Mouse (Mus musculus) hindbrain, embryonic 14.5 days (tissue): ENCODE results near the gene Sp6. TPM values are rescaled to one million over a fixed set of nuclear protein-coding genes. Genes with fewer than 3 reads are reported as not detected.

Experiments used
- ATAC-seq: fragments of 200-750 bp; cut with Nextera tagmentation; 2 replicates; pipeline ENCODE4 v1.8.0; 2017; ENCODE audit warnings: moderate number of reproducible peaks, mild to moderate bottlenecking, moderate TSS enrichment, moderate library complexity; ENCODE audit not compliant: low FRiP score
- DNase-seq: peaks from one replicate; pipeline ENCODE4 v3.0.0-alpha.2; 2015; ENCODE audit warnings: low spot score
- H3K27ac ChIP-seq: fragments of 300-500 bp; sonication (generic); 2 replicates; pipeline ENCODE4 v1.5.1; 2014; ENCODE audit warnings: mild to moderate bottlenecking, moderate library complexity
- H3K27me3 ChIP-seq: fragments of 300-500 bp; sonication (generic); 2 replicates; pipeline ENCODE4 v1.6.1; 2014; ENCODE audit warnings: mild to moderate bottlenecking, low read length, mixed read lengths; ENCODE audit not compliant: control insufficient read depth, insufficient read depth
- H3K36me3 ChIP-seq: fragments of 300-500 bp; sonication (generic); replicated peaks from 2 replicates; pipeline ENCODE4 v1.6.1; 2014; ENCODE audit not compliant: control insufficient read depth, insufficient read depth
- H3K4me1 ChIP-seq: fragments of 300-500 bp; sonication (generic); replicated peaks from 2 replicates; pipeline ENCODE4 v1.6.1; 2014; ENCODE audit warnings: antibody characterized with exemption, low read length, mixed read lengths; ENCODE audit not compliant: control insufficient read depth, insufficient read depth
- H3K4me2 ChIP-seq: fragments of 300-500 bp; sonication (generic); replicated peaks from 2 replicates; pipeline ENCODE4 v1.6.1; 2014; ENCODE audit warnings: mild to moderate bottlenecking, moderate library complexity
- H3K4me3 ChIP-seq: fragments of 300-500 bp; sonication (generic); replicated peaks from 2 replicates; pipeline ENCODE4 v1.5.1; 2014; ENCODE audit warnings: mild to moderate bottlenecking, low read length
- H3K9ac ChIP-seq: fragments of 300-500 bp; sonication (generic); 2 replicates; pipeline ENCODE4 v1.6.1; 2014
- H3K9me3 ChIP-seq: fragments of 300-500 bp; sonication (generic); 2 replicates; pipeline ENCODE4 v1.6.1; 2016; ENCODE audit warnings: low read length; ENCODE audit not compliant: control insufficient read depth
- WGBS: fragments of 180-500 bp; shearing (Covaris S2); extraction: QIAGEN DNeasy Blood & Tissue Kit; methylation state at CpG from one replicate; pipeline ENCODE4 v1.1.7; 2014; 5-methylcytosine and 5-hydroxymethylcytosine counted together
- polyA plus RNA-seq: library from polyadenylated mRNA; unstranded; fragments of >200 nt; fragmentation: Nextera tagmentation; extraction: Ambion mirVana; gene quantifications from 2 replicates; pipeline ENCODE4 v1.2.1, GENCODE M21; 2014

Sp6 gene
- polyA plus RNA-seq, 1 experiment from 2014 or later = 0.16 TPM

- Histone ChIP-seq H3K9ac (0 out of 2 replicates have a peak overlapping the region, but pooled peaks have one; percentile 7), H3K36me3 (no peaks in the 10 kb centered on the region), H3K4me2 (no peak overlapping the region), H3K9me3 (no peaks in the 10 kb centered on the region), H3K4me3 (no peak overlapping the region), H3K4me1 (peaks cover 30% of the 10 kb centered on the region), H3K27me3 (no peaks in the 10 kb centered on the region), H3K27ac (peak overlapping the region; percentile 63)
- 66% methylated on average over 5 of the region's 5 CpGs for WGBS
- ATAC-seq (no peak), DNase-seq (no peak)
Measured at GRCm38 (mm10) chr11:96972906-96973305, 40.3 kb upstream of the Sp6 start.

- H3K27ac ChIP-seq = peak overlapping the region; percentile 63
- H3K9ac ChIP-seq = peak overlapping the region; percentile 7; the same call in 1 of the 2 replicates
- no peak overlapping the region for H3K4me2 ChIP-seq
- no peaks in the 10 kb centered on the region for H3K36me3 ChIP-seq
- ATAC-seq = no peak
- no peaks in the 10 kb centered on the region for H3K9me3 ChIP-seq
- DNase-seq = no peak
- WGBS = 78% methylated on average over 5 of the region's 5 CpGs
- H3K27me3 ChIP-seq = no peaks in the 10 kb centered on the region
- no peak overlapping the region for H3K4me3 ChIP-seq
- peaks cover 32% of the 10 kb centered on the region for H3K4me1 ChIP-seq
Measured at GRCm38 (mm10) chr11:96973426-96973964, 39.7 kb upstream of the Sp6 start.

- no peaks in the 10 kb centered on the region for H3K9me3 ChIP-seq
- no peak overlapping the region for H3K4me3 ChIP-seq
- no peaks in the 10 kb centered on the region for H3K27me3 ChIP-seq
- DNase-seq = no peak
- H3K4me1 ChIP-seq = peaks cover 30% of the 10 kb centered on the region
- WGBS = 88% methylated on average over 5 of the region's 5 CpGs
- no peak for ATAC-seq
- H3K27ac ChIP-seq = no peak overlapping the region
- H3K9ac ChIP-seq = no peak overlapping the region
- H3K36me3 ChIP-seq = no peaks in the 10 kb centered on the region
- H3K4me2 ChIP-seq = no peak overlapping the region
Measured at GRCm38 (mm10) chr11:96974813-96975212, 38.4 kb upstream of the Sp6 start.

DNA sequence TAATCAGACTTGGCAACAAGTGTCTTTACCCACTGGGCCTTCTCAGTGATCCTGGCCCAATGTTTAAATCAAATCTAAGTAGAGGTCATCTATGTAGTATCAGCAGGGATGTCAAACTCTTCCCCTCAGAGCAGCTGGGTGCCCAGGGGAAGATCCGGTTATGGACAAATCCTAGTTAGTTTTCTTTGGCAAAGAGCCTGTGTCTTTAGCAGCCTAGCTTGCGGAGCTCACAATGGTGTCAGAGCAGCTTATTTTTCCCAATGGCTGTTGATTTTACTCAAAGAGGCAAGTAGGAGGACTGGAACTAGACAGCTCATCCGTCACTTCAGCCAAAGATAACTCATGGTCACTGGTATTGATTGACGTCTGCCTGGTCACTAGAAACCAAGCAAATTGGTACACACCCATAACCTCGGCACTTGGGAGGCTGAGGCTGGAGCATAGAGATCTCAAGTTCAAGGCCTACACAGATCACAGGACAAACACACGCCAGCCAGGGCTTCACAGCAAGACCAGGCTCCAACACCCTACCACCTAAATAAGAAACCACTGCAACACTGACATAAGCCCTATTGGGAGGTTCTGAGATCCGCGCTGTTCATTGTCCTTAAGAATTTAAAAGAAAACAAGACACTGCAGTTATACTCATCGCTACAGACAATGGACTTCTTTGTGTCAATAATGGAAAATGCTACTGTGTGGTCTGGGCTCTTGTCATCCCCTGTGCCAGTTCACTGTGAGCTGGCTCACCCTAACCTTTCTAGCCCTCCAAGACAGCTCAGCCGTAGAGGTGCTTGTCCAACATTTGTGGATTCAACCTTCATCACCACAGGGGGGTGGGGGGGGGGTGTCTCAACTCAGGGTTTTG lies 37.4 kb upstream of the Sp6 start:
- Histone ChIP-seq H3K4me3 (peak overlapping the region; percentile 54), H3K27ac (peak overlapping the region; percentile 98), H3K36me3 (no peaks in the 10 kb centered on the region), H3K27me3 (no peaks in the 10 kb centered on the region), H3K9ac (peak overlapping the region; percentile 82), H3K9me3 (no peaks in the 10 kb centered on the region), H3K4me2 (peak overlapping the region; percentile 76), H3K4me1 (peaks cover 23% of the 10 kb centered on the region)
- DNase-seq (no peak), ATAC-seq (no peak)
- 77% methylated on average over 10 of the region's 10 CpGs for WGBS

- H3K4me3 ChIP-seq = peak overlapping the region; percentile 54
- H3K27ac ChIP-seq = peak overlapping the region; percentile 98
- H3K9ac ChIP-seq = peak overlapping the region; percentile 82
- no peaks in the 10 kb centered on the region for H3K36me3 ChIP-seq
- DNase-seq (no peak), ATAC-seq (no peak)
- WGBS = 51% methylated on average over 3 of the region's 3 CpGs
- H3K9me3 ChIP-seq = no peaks in the 10 kb centered on the region
- H3K27me3 ChIP-seq = no peaks in the 10 kb centered on the region
- peaks cover 23% of the 10 kb centered on the region for H3K4me1 ChIP-seq
- H3K4me2 ChIP-seq = peak overlapping the region; percentile 76
Measured at GRCm38 (mm10) chr11:96976379-96976687, 36.9 kb upstream of the Sp6 start.

GRCm38 (mm10) chr11:96976911-96977591 lies 36.1 kb upstream of the Sp6 start:
- peak; percentile 76 for ATAC-seq
- H3K9me3 ChIP-seq = no peaks in the 10 kb centered on the region
- 0% methylated on average over 45 of the region's 50 CpGs for WGBS
- no peaks in the 10 kb centered on the region for H3K36me3 ChIP-seq
- H3K27ac ChIP-seq = peak overlapping the region; percentile 98
- H3K9ac ChIP-seq = peak overlapping the region; percentile 82
- DNase-seq = peak; percentile 78
- peaks cover 23% of the 10 kb centered on the region for H3K4me1 ChIP-seq
- peak overlapping the region; percentile 54 for H3K4me3 ChIP-seq
- H3K4me2 ChIP-seq = peak overlapping the region; percentile 76
- H3K27me3 ChIP-seq = no peaks in the 10 kb centered on the region

DNA sequence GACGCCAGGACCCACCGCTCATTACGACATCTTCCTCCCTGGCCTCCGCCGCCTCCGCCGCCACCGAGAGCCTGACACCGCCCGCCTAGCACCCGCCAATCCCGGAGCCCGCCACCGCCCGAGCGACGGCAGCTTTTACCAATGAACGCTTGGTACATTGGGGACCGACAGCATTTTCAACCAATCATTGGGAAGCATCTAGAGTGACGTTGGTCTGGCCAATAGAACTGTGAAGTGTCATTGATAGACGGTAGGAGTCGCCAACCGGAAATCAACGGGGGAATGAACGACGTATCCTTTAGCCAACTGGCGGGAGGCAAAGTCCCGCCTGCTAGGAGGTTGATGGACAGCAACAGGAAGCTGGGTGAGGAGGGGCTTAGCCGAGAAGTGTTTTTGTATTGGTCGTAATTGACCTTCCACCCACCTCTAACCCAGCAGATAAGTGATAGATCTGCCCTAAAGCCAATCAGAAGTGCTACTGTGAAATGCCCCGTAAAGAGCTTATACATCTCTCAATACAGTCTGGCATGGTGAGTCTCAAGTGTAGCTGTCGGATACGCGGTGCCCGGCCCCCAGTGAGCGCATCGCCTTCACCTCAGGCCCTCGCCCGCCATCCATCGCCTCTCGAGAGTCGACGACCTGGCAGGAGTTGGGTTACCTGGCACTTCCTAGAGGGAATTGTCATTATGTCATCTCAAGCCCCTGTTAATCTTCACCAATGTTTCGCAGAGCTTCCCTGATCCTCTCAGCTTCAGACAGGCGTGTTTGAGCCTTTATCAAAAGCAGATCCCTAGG lies 35.4 kb upstream of the Sp6 start:
- H3K9me3 ChIP-seq = no peaks in the 10 kb centered on the region
- peak overlapping the region; percentile 54 for H3K4me3 ChIP-seq
- ATAC-seq (peak; percentile 98), DNase-seq (peak; percentile 98)
- H3K9ac ChIP-seq = peak overlapping the region; percentile 82
- under 1% methylated on average over 45 of the region's 45 CpGs for WGBS
- H3K36me3 ChIP-seq = no peaks in the 10 kb centered on the region
- peaks cover 23% of the 10 kb centered on the region for H3K4me1 ChIP-seq
- peak overlapping the region; percentile 98 for H3K27ac ChIP-seq
- no peaks in the 10 kb centered on the region for H3K27me3 ChIP-seq
- H3K4me2 ChIP-seq = peak overlapping the region; percentile 80

- peaks cover 18% of the 10 kb centered on the region for H3K4me1 ChIP-seq
- H3K4me3 ChIP-seq = peak overlapping the region; percentile 46
- H3K27me3 ChIP-seq = no peaks in the 10 kb centered on the region
- H3K27ac ChIP-seq = peak overlapping the region; percentile 79
- peak overlapping the region; percentile 80 for H3K4me2 ChIP-seq
- H3K36me3 ChIP-seq = no peaks in the 10 kb centered on the region
- 34% methylated on average over 17 of the region's 17 CpGs for WGBS
- no peak for DNase-seq
- H3K9me3 ChIP-seq = no peaks in the 10 kb centered on the region
- ATAC-seq = no peak
- H3K9ac ChIP-seq = peak overlapping the region; percentile 61
Measured at GRCm38 (mm10) chr11:96978401-96979246, 34.6 kb upstream of the Sp6 start.
